Mouse (Mus musculus) small intestine, adult 2 months (tissue): ENCODE measurements around the gene Mettl4.

Experiments used
- CTCF ChIP-seq: fragments of 200-500 bp; IDR thresholded peaks from 2 replicates; pipeline ENCODE4 v1.5.1; 2012; ENCODE audit warnings: low read depth, mild to moderate bottlenecking, control low read depth, inconsistent platforms, low read length, moderate library complexity, mixed read lengths; ENCODE audit not compliant: insufficient replicate concordance, insufficient read length; ENCODE audit errors: extremely low read depth
- POLR2A ChIP-seq: fragments of 200-500 bp; IDR thresholded peaks from 2 replicates; pipeline ENCODE4 v1.6.1; 2012; ENCODE audit warnings: low read depth, mild to moderate bottlenecking, control low read depth, inconsistent platforms, low read length, moderate library complexity

- TF ChIP-seq CTCF: no peak
- TF ChIP-seq POLR2A: no peak
These were observed 23.1 kb downstream of the Mettl4 start for GRCm38 (mm10) chr17:94726750-94727149.
